Mouse (Mus musculus) CH12F3 (cell line): ENCODE data around the gene Defb13.
"Not testable (repeated sequence)": the region's sequence is repeated elsewhere in the genome, so short reads cannot be mapped to it uniquely, and the experiment has no call there.

Experiments
- in situ Hi-C: fragments of 300-500 bp; cut with MboI; formaldehyde crosslinking; loops from 2 replicates; pipeline ENCODE4 v1.14.3; 2020; ENCODE audit warnings: low sequenced_read_pairs

The Defb13 gene

GRCm38 (mm10) chr8:21946462-21946861, at the start of gene Defb13:
TSS of gene Defb13 (plus strand) at chr8:21946762.
- in situ Hi-C loops, result no loop called here

- in situ Hi-C loops, result not testable (repeated sequence)
Measured at GRCm38 (mm10) chr8:21906290-21906689, 40.3 kb upstream of the Defb13 start, which contains the start of gene Defb11. TSS of gene Defb11 (minus strand) at chr8:21906412.

GRCm38 (mm10) chr8:21911931-21912330, 34.6 kb upstream of the Defb13 start:
- in situ Hi-C loops, result no loop called here

GRCm38 (mm10) chr8:21912554-21912953, 34.0 kb upstream of the Defb13 start:
- in situ Hi-C loops, result no loop called here

GRCm38 (mm10) chr8:21915625-21916024, 30.9 kb upstream of the Defb13 start:
- in situ Hi-C loops, result no loop called here

GRCm38 (mm10) chr8:21930754-21931153, 15.8 kb upstream of the Defb13 start:
- in situ Hi-C loops, result not testable (repeated sequence)

GRCm38 (mm10) chr8:21932610-21933009, 14.0 kb upstream of the Defb13 start, which contains the start of gene Defb15:
TSS of gene Defb15 (minus strand) at chr8:21932710.
- in situ Hi-C loops, result no loop called here

- in situ Hi-C loops, result not testable (repeated sequence)
Measured at GRCm38 (mm10) chr8:21938052-21938451, 8.5 kb upstream of the Defb13 start, which contains the start of gene Defb35. TSS of gene Defb35 (plus strand) at chr8:21938352.

- in situ Hi-C loops, result no loop called here
Measured at GRCm38 (mm10) chr8:21947311-21948017, 902 bp downstream of the Defb13 start.

- in situ Hi-C loops, result loop anchor here (25.0 kb wide), 1 partner anchor 968 kb away; no protein-coding TSS in a partner anchor
Measured at GRCm38 (mm10) chr8:21955321-21955720, 8.8 kb downstream of the Defb13 start.

GRCm38 (mm10) chr8:21956336-21956735, 9.8 kb downstream of the Defb13 start:
- in situ Hi-C loops, result loop anchor here (25.0 kb wide), 1 partner anchor 969 kb away; no protein-coding TSS in a partner anchor

GRCm38 (mm10) chr8:21958414-21958813, 11.9 kb downstream of the Defb13 start, which contains the start of gene Fam90a1a:
TSS of gene Fam90a1a (plus strand) at chr8:21958714.
- in situ Hi-C loops, result loop anchor here (25.0 kb wide), 1 partner anchor 971 kb away; no protein-coding TSS in a partner anchor

- in situ Hi-C loops, result loop anchor here (25.0 kb wide), 1 partner anchor 979 kb away; no protein-coding TSS in a partner anchor
Measured at GRCm38 (mm10) chr8:21966646-21967045, 20.1 kb downstream of the Defb13 start.

- in situ Hi-C loops, result loop anchor here (25.0 kb wide), 1 partner anchor 982 kb away; no protein-coding TSS in a partner anchor
Measured at GRCm38 (mm10) chr8:21969475-21969874, 22.9 kb downstream of the Defb13 start, which contains the start of gene Ccdc70. TSS of gene Ccdc70 (plus strand) at chr8:21969775.

GRCm38 (mm10) chr8:21978193-21978592, 31.6 kb downstream of the Defb13 start:
- in situ Hi-C loops, result no loop called here

- in situ Hi-C loops, result no loop called here
Measured at GRCm38 (mm10) chr8:21981664-21982337, 35.2 kb downstream of the Defb13 start.

- in situ Hi-C loops, result no loop called here
Measured at GRCm38 (mm10) chr8:21992184-21992583, 45.6 kb downstream of the Defb13 start.

- in situ Hi-C loops, result no loop called here
Measured at GRCm38 (mm10) chr8:21995181-21995580, 48.6 kb downstream of the Defb13 start.
